Mouse (Mus musculus) neural tube, embryonic 15.5 days (tissue): ENCODE data around the gene Celsr1. TPM values are rescaled to one million over a fixed set of nuclear protein-coding genes. Genes with fewer than 3 reads are reported as not detected.

Source experiments
- ATAC-seq: fragments of 200-750 bp; cut with Nextera tagmentation; 2 replicates; pipeline ENCODE4 v1.8.0; 2017; ENCODE audit warnings: mild to moderate bottlenecking, moderate TSS enrichment, moderate library complexity; ENCODE audit not compliant: low FRiP score
- H3K27ac ChIP-seq: fragments of 300-500 bp; sonication (generic); replicated peaks from 2 replicates; pipeline ENCODE4 v1.5.1; 2015; ENCODE audit warnings: mild to moderate bottlenecking, inconsistent platforms
- H3K27me3 ChIP-seq: fragments of 300-500 bp; sonication (generic); replicated peaks from 2 replicates; pipeline ENCODE4 v1.6.1; 2015; ENCODE audit warnings: inconsistent platforms
- H3K36me3 ChIP-seq: fragments of 300-500 bp; sonication (generic); 2 replicates; pipeline ENCODE4 v1.6.1; 2015; ENCODE audit warnings: inconsistent platforms
- H3K4me1 ChIP-seq: fragments of 300-500 bp; sonication (generic); 2 replicates; pipeline ENCODE4 v1.6.1; 2015; ENCODE audit warnings: inconsistent platforms
- H3K4me2 ChIP-seq: fragments of 300-500 bp; sonication (generic); 2 replicates; pipeline ENCODE4 v1.6.1; 2015; ENCODE audit warnings: inconsistent platforms, mild to moderate bottlenecking, moderate library complexity
- H3K4me3 ChIP-seq: fragments of 300-500 bp; sonication (generic); replicated peaks from 2 replicates; pipeline ENCODE4 v1.5.1; 2015; ENCODE audit warnings: mild to moderate bottlenecking, inconsistent platforms
- H3K9ac ChIP-seq: fragments of 300-500 bp; sonication (generic); replicated peaks from 2 replicates; pipeline ENCODE4 v1.6.1; 2015; ENCODE audit warnings: mild to moderate bottlenecking, inconsistent platforms
- H3K9me3 ChIP-seq: fragments of 300-500 bp; sonication (generic); replicated peaks from 2 replicates; pipeline ENCODE4 v1.6.1; 2016; ENCODE audit warnings: inconsistent platforms
- WGBS: fragments of 180-500 bp; shearing (Covaris S2); methylation state at CpG from one replicate; pipeline ENCODE4 v1.1.7; 2015; ENCODE audit warnings: mixed read lengths; 5-methylcytosine and 5-hydroxymethylcytosine counted together
- polyA plus RNA-seq: library from polyadenylated mRNA; unstranded; fragments of >200 nt; fragmentation: Nextera tagmentation; extraction: Ambion mirVana; gene quantifications from 2 replicates; pipeline ENCODE4 v1.2.1, GENCODE M21; 2015

Gene Celsr1
- polyA plus RNA-seq, 1 experiment from 2014 or later = 0.88 TPM

- ATAC-seq = no peak
- 33% methylated on average over 3 of the region's 3 CpGs for WGBS
These were observed 63.8 kb downstream of the Celsr1 start for GRCm38 (mm10) chr15:85969707-85970153.

GRCm38 (mm10) chr15:85969291-85969690, 64.3 kb downstream of the Celsr1 start:
- no peak overlapping the region for H3K9ac ChIP-seq
- no peak for ATAC-seq
- H3K9me3 ChIP-seq = no peaks in the 10 kb centered on the region
- no peak overlapping the region for H3K4me3 ChIP-seq
- WGBS = 90% methylated on average over 7 of the region's 7 CpGs
- H3K4me1 ChIP-seq = peaks cover 20% of the 10 kb centered on the region
- no peaks in the 10 kb centered on the region for H3K27me3 ChIP-seq
- no peaks in the 10 kb centered on the region for H3K36me3 ChIP-seq
- no peak overlapping the region for H3K27ac ChIP-seq
- H3K4me2 ChIP-seq = no peak overlapping the region

More at GRCm38 (mm10) chr15:85969707-85970153, 63.8 kb downstream of the Celsr1 start:
- Histone ChIP-seq H3K9ac (no peak overlapping the region), H3K27ac (no peak overlapping the region), H3K9me3 (no peaks in the 10 kb centered on the region), H3K4me3 (no peak overlapping the region), H3K36me3 (no peaks in the 10 kb centered on the region), H3K4me2 (no peak overlapping the region), H3K4me1 (peaks cover 24% of the 10 kb centered on the region), H3K27me3 (no peaks in the 10 kb centered on the region)

DNA sequence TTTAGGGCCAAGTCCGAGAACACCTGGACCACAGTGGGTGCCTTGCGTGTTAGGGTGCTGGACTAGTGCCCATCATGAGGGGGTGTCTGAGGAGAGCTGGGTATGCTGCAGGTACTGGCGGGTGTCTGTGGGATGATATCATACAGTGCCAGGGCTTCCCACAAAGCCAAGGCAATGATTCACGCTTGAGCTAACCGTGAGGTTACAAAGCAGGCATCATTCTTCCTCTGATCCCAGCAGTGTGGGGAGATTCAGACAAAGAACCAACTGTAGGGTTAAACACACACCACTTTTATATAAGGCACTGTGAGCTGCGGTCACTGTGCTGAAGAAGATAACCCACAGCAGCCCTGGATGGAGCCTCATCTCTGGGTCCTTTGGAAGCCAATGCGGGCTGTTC, 67.5 kb downstream of the Celsr1 start:
- no peaks in the 10 kb centered on the region for H3K36me3 ChIP-seq
- no peaks in the 10 kb centered on the region for H3K27me3 ChIP-seq
- no peak overlapping the region for H3K4me3 ChIP-seq
- H3K27ac ChIP-seq = no peak overlapping the region
- WGBS = 66% methylated on average over 7 of the region's 7 CpGs
- no peak overlapping the region for H3K4me2 ChIP-seq
- H3K4me1 ChIP-seq = peaks cover 9% of the 10 kb centered on the region; the same call in 1 of the 2 replicates
- no peaks in the 10 kb centered on the region for H3K9me3 ChIP-seq
- no peak for ATAC-seq
- no peak overlapping the region for H3K9ac ChIP-seq

GRCm38 (mm10) chr15:85963279-85963840, 70.2 kb downstream of the Celsr1 start:
- Histone ChIP-seq H3K9ac (no peak overlapping the region), H3K9me3 (no peaks in the 10 kb centered on the region), H3K27me3 (no peaks in the 10 kb centered on the region), H3K27ac (no peak overlapping the region), H3K36me3 (no peaks in the 10 kb centered on the region), H3K4me1 (peaks cover 6% of the 10 kb centered on the region; the same call in 1 of the 2 replicates), H3K4me3 (no peak overlapping the region), H3K4me2 (no peak overlapping the region)
- WGBS = 76% methylated on average over 8 of the region's 8 CpGs
- no peak for ATAC-seq

DNA sequence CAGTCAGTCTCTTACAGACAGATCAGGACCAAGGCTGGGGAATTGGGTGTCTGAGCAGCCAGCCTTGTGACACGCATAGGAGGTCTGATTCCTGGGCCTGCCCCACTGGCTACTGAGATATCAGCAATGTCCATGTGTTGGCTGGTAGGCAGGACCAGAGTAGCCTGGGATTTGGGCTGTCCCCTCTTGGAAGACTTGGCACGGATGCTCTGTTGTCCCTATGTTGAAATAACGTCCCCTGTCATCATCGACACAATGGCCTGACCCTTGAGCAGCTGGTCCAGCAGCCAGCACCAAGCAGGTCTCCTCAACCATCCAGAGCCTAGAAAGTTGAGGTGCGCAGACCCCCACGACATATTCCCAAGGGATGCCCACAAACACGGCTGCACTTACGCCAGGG, 70.9 kb downstream of the Celsr1 start:
- H3K27me3 ChIP-seq = no peaks in the 10 kb centered on the region
- 94% methylated on average over 8 of the region's 8 CpGs for WGBS

DNA sequence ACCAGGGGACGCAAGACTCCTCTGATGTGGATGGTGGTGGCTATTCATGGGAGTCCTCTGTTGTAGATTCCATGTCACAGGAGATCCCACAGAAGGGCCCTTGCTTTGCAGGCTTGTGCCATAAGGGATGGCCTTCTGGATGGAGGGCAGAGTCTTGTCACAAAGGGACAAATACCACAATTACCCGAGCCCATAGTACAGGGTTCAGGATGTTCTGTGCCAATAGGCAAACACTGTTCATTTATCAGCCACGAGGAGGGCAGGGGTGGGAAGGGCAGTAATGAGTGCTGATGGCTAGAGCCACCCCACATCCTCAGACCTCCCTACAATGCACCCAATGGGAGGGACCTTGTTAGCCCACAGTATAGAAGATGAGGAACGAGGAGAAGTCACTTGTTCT, 71.9 kb downstream of the Celsr1 start:
- no peak overlapping the region for H3K4me2 ChIP-seq
- H3K36me3 ChIP-seq = no peaks in the 10 kb centered on the region
- ATAC-seq = no peak
- no peaks in the 10 kb centered on the region for H3K27me3 ChIP-seq
- H3K4me3 ChIP-seq = no peak overlapping the region
- no peak overlapping the region for H3K27ac ChIP-seq
- H3K4me1 ChIP-seq = peaks cover 6% of the 10 kb centered on the region; the same call in 1 of the 2 replicates
- H3K9ac ChIP-seq = no peak overlapping the region
- WGBS = 87% methylated on average over 4 of the region's 4 CpGs
- no peaks in the 10 kb centered on the region for H3K9me3 ChIP-seq

More for the DNA sequence above, 70.9 kb downstream of the Celsr1 start:
- no peak for ATAC-seq
- Histone ChIP-seq H3K9ac (no peak overlapping the region), H3K36me3 (no peaks in the 10 kb centered on the region), H3K4me2 (no peak overlapping the region), H3K4me3 (no peak overlapping the region), H3K27ac (no peak overlapping the region), H3K4me1 (peaks cover 6% of the 10 kb centered on the region; the same call in 1 of the 2 replicates), H3K9me3 (no peaks in the 10 kb centered on the region)

DNA sequence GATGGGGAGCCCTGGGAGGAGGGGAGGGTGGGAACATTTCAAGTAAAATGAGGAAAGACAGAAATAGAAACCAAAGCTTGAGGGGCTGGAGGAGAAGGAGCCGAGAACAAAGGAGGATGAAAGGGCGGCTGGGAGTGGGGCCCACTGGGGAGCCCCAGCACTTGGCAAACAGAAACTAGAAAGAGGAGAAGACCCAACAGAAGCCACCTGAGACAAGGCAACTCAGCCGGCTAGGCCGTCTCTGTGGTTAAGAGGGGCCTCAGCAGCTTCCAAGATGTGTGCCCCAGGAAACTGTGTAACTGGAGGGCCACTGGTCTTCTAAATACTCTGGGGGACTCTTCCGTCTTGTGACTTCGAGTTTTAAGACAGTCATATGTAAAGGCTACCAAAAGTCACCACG, 72.4 kb downstream of the Celsr1 start:
- no peak overlapping the region for H3K9ac ChIP-seq
- H3K27me3 ChIP-seq = no peaks in the 10 kb centered on the region
- H3K4me2 ChIP-seq = no peak overlapping the region
- H3K27ac ChIP-seq = no peak overlapping the region
- H3K9me3 ChIP-seq = no peaks in the 10 kb centered on the region
- H3K4me1 ChIP-seq = peaks cover 3% of the 10 kb centered on the region; the same call in 1 of the 2 replicates
- ATAC-seq = no peak
- H3K4me3 ChIP-seq = no peak overlapping the region
- H3K36me3 ChIP-seq = no peaks in the 10 kb centered on the region
- 81% methylated on average over 7 of the region's 7 CpGs for WGBS

DNA sequence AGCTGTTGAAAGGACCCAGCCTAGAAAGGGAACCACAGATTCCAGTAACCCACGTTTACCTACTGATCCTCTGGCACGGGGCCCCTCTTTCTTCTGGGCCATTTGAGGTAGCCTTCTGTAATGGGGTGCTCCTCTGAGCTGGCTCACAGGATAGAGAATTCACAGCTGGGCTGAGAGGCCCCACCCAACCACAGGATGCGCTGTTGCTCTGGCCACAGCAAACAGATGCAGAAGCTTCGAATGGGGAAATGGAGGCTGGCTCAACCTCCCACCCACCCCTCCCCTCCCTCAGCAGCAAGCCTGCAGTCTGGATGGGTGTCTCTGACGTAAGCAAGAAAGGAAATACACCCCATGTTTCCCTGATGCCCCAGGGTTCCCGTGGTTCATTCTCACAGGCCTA, 77.4 kb downstream of the Celsr1 start:
- no peaks in the 10 kb centered on the region for H3K9me3 ChIP-seq
- no peak overlapping the region for H3K27ac ChIP-seq
- ATAC-seq = no peak
- no peaks in the 10 kb centered on the region for H3K36me3 ChIP-seq
- H3K4me3 ChIP-seq = no peak overlapping the region
- 0 out of 2 replicates have a peak, but pooled peaks cover 3% of the 10 kb centered on the region for H3K4me1 ChIP-seq
- no peak overlapping the region for H3K4me2 ChIP-seq
- no peaks in the 10 kb centered on the region for H3K27me3 ChIP-seq
- H3K9ac ChIP-seq = no peak overlapping the region
- 76% methylated on average over 6 of the region's 6 CpGs for WGBS

- Histone ChIP-seq H3K4me3 (no peak overlapping the region), H3K4me1 (peaks cover 10% of the 10 kb centered on the region; the same call in 1 of the 2 replicates), H3K9ac (no peak overlapping the region), H3K4me2 (no peak overlapping the region), H3K27ac (no peak overlapping the region), H3K27me3 (no peaks in the 10 kb centered on the region), H3K36me3 (no peaks in the 10 kb centered on the region), H3K9me3 (no peaks in the 10 kb centered on the region)
- WGBS = 92% methylated on average over 6 of the region's 6 CpGs
- no peak for ATAC-seq
These were observed 80.1 kb downstream of the Celsr1 start for GRCm38 (mm10) chr15:85953458-85953857.

DNA sequence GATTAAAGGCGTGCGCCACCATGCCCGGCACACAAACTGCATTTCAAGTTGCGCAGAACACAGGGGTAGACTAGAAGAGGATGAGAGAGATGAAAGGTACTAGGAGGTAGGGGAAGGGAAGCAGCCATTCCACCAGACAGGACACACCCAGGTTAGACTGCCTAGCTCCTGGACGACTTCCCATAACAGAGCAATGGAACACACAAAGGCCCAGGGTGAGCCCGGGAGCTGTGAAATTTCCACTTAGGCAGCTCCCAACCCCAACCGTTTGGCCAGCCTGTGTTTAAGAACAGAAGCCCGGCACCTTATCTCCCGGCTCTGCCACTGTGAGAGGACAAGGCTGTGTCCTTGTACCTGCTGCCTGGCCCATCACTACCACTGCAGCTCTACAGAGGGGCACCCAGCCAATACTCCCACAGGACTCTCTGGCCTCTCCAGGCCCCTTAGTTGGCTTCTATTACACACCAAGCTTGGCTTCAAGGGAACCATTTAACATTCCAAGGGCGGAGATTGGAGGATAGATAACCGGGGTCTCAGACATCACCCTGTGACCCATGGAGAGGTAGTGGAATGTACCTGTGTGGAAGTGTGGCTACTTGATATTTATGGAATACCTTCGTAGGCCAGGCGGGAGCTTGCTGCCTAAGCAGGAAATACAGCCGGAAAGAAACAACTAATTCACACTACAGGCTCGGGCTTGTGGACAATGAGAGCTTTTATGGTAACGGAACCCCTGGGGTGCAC, 84.0 kb downstream of the Celsr1 start:
- ATAC-seq = no peak
- Histone ChIP-seq H3K4me2 (no peak overlapping the region), H3K4me3 (no peak overlapping the region), H3K4me1 (peaks cover 17% of the 10 kb centered on the region), H3K27me3 (no peaks in the 10 kb centered on the region), H3K9ac (no peak overlapping the region), H3K36me3 (no peaks in the 10 kb centered on the region), H3K9me3 (no peaks in the 10 kb centered on the region), H3K27ac (no peak overlapping the region)
- 50% methylated on average over 16 of the region's 16 CpGs for WGBS

DNA sequence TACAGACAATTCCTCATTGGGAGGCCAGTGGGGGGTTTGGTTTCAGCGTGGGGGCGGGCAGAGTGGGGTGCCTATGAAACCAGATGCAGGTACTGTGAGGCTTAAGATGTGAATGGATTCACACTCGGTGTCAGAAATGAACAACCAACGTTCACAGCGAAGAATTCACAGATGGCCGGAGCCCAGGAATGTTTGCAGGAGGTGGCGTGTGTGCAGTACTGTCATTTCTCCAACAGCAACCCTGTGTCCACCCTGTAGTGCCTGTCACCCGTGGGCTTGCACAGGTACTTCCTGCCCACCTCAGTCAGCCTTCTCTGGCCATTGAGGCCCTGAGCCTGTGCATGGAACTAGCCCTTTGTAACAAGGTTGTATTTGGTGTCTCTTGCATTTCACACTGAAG, 85.6 kb downstream of the Celsr1 start:
- no peak overlapping the region for H3K4me3 ChIP-seq
- H3K4me1 ChIP-seq = peaks cover 17% of the 10 kb centered on the region
- ATAC-seq = no peak; the same call in 1 of the 2 replicates
- H3K36me3 ChIP-seq = no peaks in the 10 kb centered on the region
- no peak overlapping the region for H3K4me2 ChIP-seq
- H3K27me3 ChIP-seq = no peaks in the 10 kb centered on the region
- no peak overlapping the region for H3K27ac ChIP-seq
- no peak overlapping the region for H3K9ac ChIP-seq
- WGBS = 27% methylated on average over 8 of the region's 8 CpGs
- H3K9me3 ChIP-seq = no peaks in the 10 kb centered on the region

GRCm38 (mm10) chr15:85947541-85947940, 86.0 kb downstream of the Celsr1 start:
- no peak overlapping the region for H3K27ac ChIP-seq
- H3K36me3 ChIP-seq = no peaks in the 10 kb centered on the region
- H3K9ac ChIP-seq = no peak overlapping the region
- H3K27me3 ChIP-seq = no peaks in the 10 kb centered on the region
- H3K4me2 ChIP-seq = peak overlapping the region; percentile 25; the same call in 1 of the 2 replicates
- H3K4me1 ChIP-seq = peaks cover 17% of the 10 kb centered on the region
- 26% methylated on average over 9 of the region's 9 CpGs for WGBS
- no peak overlapping the region for H3K4me3 ChIP-seq
- H3K9me3 ChIP-seq = no peaks in the 10 kb centered on the region
- no peak for ATAC-seq
